Mouse (Mus musculus) spleen, postnatal 14 days (tissue): ENCODE data around the gene Syngr2.

Experiments
- DNase-seq, 2 experiments: peaks; one replicate each; pipeline ENCODE4 v3.0.0; 2021 to 2022; ENCODE audit warnings: low spot score in 2 of 2

Gene Syngr2

DNA sequence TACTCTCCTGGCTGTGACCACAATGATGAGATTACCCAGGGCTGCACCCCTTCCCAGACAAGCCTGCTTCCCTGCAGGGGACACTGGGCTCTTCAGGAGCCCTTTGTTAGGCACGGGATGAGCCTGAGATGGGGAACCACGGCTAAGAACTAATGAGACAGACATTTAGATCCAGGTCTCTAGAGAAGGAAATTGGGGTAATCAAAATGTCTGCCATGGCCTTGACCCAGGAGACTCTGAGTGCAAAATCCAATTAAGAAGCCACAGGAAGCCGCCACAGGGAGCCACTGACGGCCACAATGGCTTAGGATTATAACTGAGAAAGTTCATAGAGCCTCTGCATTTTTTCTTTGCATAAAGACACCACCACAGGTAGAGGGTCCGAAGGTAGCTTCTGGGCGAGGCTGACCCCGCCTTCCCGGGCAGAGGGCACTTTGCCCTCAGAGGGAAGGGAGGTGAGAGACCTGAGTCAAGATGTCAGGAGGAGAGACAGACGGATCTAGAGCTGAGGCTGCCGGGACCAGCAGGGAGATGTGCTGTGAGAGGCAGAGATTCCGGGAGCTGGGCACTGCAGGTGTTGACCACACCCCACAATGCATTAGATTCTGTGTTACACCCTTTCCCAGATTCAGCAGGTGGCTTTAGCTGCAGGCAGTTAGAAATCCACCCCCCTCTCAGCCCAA is 53.8 kb downstream of the Syngr2 start:
- DNase-seq = no peak
